Mouse (Mus musculus): ENCODE measurements around the gene Flnc. TPM values are rescaled to one million over a fixed set of nuclear protein-coding genes. Genes with fewer than 3 reads are reported as not detected.
A peak's percentile ranks its signal among the peaks of the same experiment; 100 is the strongest.

The Flnc gene
- polyA plus RNA-seq, 1 experiment from 2014 or later = 6.8 TPM

- Histone ChIP-seq H3K9me3 (ENCODE audit: control insufficient read depth, low read length) (no peaks in the 10 kb centered on the region), H3K27me3 (ENCODE audit: control insufficient read depth, insufficient read depth, low read length) (peaks cover 10% of the 10 kb centered on the region)
- WGBS = under 1% methylated on average over 37 of the region's 49 CpGs
Observed at GRCm38 (mm10) chr6:29395910-29396713, 36.9 kb upstream of the Flnc start, which contains the start of gene Ccdc136. Gene Ccdc136 (plus strand): TSS chr6:29396309.

GRCm38 (mm10) chr6:29396714-29397540 lies 36.1 kb upstream of the Flnc start:
- DNase-seq (ENCODE audit: low spot score) = no peak
- no peaks in the 10 kb centered on the region for H3K9me3 ChIP-seq (ENCODE audit: control insufficient read depth, low read length)
- H3K27me3 ChIP-seq (ENCODE audit: control insufficient read depth, insufficient read depth, low read length) = peaks cover 10% of the 10 kb centered on the region
- peak overlapping the region; percentile 77 for H3K4me2 ChIP-seq (replicated peaks)
- peak overlapping the region; percentile 75 for H3K9ac ChIP-seq
- H3K36me3 ChIP-seq (replicated peaks; ENCODE audit: control insufficient read depth, insufficient read depth) = peaks cover 6% of the 10 kb centered on the region; the same call in 1 of the 2 replicates
- peak overlapping the region; percentile 62 for H3K4me3 ChIP-seq (replicated peaks; ENCODE audit: low read length)
- H3K4me1 ChIP-seq (replicated peaks; ENCODE audit: control insufficient read depth, insufficient read depth, low read length) = peaks cover 14% of the 10 kb centered on the region
- WGBS = 2% methylated on average over 22 of the region's 24 CpGs
- peak overlapping the region; percentile 65 for H3K27ac ChIP-seq
- peak; percentile 67 for ATAC-seq (ENCODE audit: low FRiP score)

More at GRCm38 (mm10) chr6:29395910-29396713, 36.9 kb upstream of the Flnc start, which contains the start of gene Ccdc136:
- Histone ChIP-seq H3K27ac (peak within 1 kb of the TSS; percentile 65), H3K4me1 (replicated peaks; ENCODE audit: control insufficient read depth, insufficient read depth, low read length) (peaks cover 14% of the 10 kb centered on the region), H3K4me3 (replicated peaks; ENCODE audit: low read length) (peak within 1 kb of the TSS; percentile 62), H3K4me2 (replicated peaks) (peak within 1 kb of the TSS; percentile 77), H3K9ac (peak within 1 kb of the TSS; percentile 75), H3K36me3 (replicated peaks; ENCODE audit: control insufficient read depth, insufficient read depth) (peaks cover 6% of the 10 kb centered on the region; the same call in 1 of the 2 replicates)
- DNase-seq (ENCODE audit: low spot score) (peak; percentile 69), ATAC-seq (ENCODE audit: low FRiP score) (peak; percentile 92)

- ATAC-seq (ENCODE audit: low FRiP score) = peak; percentile 54
- peak overlapping the region; percentile 77 for H3K4me2 ChIP-seq (replicated peaks)
- 6% methylated on average over 6 of the region's 6 CpGs for WGBS
Observed at GRCm38 (mm10) chr6:29397575-29397974, 35.5 kb upstream of the Flnc start.

GRCm38 (mm10) chr6:29399851-29400250 lies 33.2 kb upstream of the Flnc start:
- peaks cover 2% of the 10 kb centered on the region for H3K27me3 ChIP-seq (ENCODE audit: control insufficient read depth, insufficient read depth, low read length)
- peaks cover 14% of the 10 kb centered on the region for H3K4me1 ChIP-seq (replicated peaks; ENCODE audit: control insufficient read depth, insufficient read depth, low read length)
- 73% methylated on average over 4 of the region's 4 CpGs for WGBS
- no peaks in the 10 kb centered on the region for H3K9me3 ChIP-seq (ENCODE audit: control insufficient read depth, low read length)
- ATAC-seq (ENCODE audit: low FRiP score) (no peak), DNase-seq (ENCODE audit: low spot score) (no peak)
- no peak overlapping the region for H3K9ac ChIP-seq
- no peak overlapping the region for H3K4me3 ChIP-seq (replicated peaks; ENCODE audit: low read length)
- no peak overlapping the region for H3K4me2 ChIP-seq (replicated peaks)
- no peak overlapping the region for H3K27ac ChIP-seq
- peaks cover 6% of the 10 kb centered on the region; the same call in 1 of the 2 replicates for H3K36me3 ChIP-seq (replicated peaks; ENCODE audit: control insufficient read depth, insufficient read depth)

More at GRCm38 (mm10) chr6:29397575-29397974, 35.5 kb upstream of the Flnc start:
- DNase-seq (ENCODE audit: low spot score) = peak; percentile 40
- H3K9me3 ChIP-seq (ENCODE audit: control insufficient read depth, low read length) = no peaks in the 10 kb centered on the region
- peak overlapping the region; percentile 65 for H3K27ac ChIP-seq
- peak overlapping the region; percentile 75; the same call in 1 of the 2 replicates for H3K9ac ChIP-seq
- peaks cover 6% of the 10 kb centered on the region; the same call in 1 of the 2 replicates for H3K36me3 ChIP-seq (replicated peaks; ENCODE audit: control insufficient read depth, insufficient read depth)
- peaks cover 10% of the 10 kb centered on the region for H3K27me3 ChIP-seq (ENCODE audit: control insufficient read depth, insufficient read depth, low read length)
- peaks cover 14% of the 10 kb centered on the region for H3K4me1 ChIP-seq (replicated peaks; ENCODE audit: control insufficient read depth, insufficient read depth, low read length)
- H3K4me3 ChIP-seq (replicated peaks; ENCODE audit: low read length) = peak overlapping the region; percentile 62

GRCm38 (mm10) chr6:29402693-29403342 lies 30.2 kb upstream of the Flnc start:
- WGBS = 7% methylated on average over 34 of the region's 34 CpGs
- DNase-seq (ENCODE audit: low spot score) (no peak), ATAC-seq (ENCODE audit: low FRiP score) (no peak)

GRCm38 (mm10) chr6:29406412-29406811 lies 26.6 kb upstream of the Flnc start:
- WGBS = 75% methylated on average over 6 of the region's 6 CpGs
- H3K9me3 ChIP-seq (ENCODE audit: control insufficient read depth, low read length) = no peaks in the 10 kb centered on the region
- H3K9ac ChIP-seq = no peak overlapping the region
- H3K4me3 ChIP-seq (replicated peaks; ENCODE audit: low read length) = no peak overlapping the region
- no peak for ATAC-seq (ENCODE audit: low FRiP score)
- no peak overlapping the region for H3K27ac ChIP-seq
- H3K4me2 ChIP-seq (replicated peaks) = no peak overlapping the region
- no peak for DNase-seq (ENCODE audit: low spot score)
- H3K4me1 ChIP-seq (replicated peaks; ENCODE audit: control insufficient read depth, insufficient read depth, low read length) = no peaks in the 10 kb centered on the region
- no peaks in the 10 kb centered on the region; the same call in 1 of the 2 replicates for H3K27me3 ChIP-seq (ENCODE audit: control insufficient read depth, insufficient read depth, low read length)
- H3K36me3 ChIP-seq (replicated peaks; ENCODE audit: control insufficient read depth, insufficient read depth) = peaks cover 30% of the 10 kb centered on the region

More at GRCm38 (mm10) chr6:29402693-29403342, 30.2 kb upstream of the Flnc start:
- no peak overlapping the region for H3K9ac ChIP-seq
- H3K4me2 ChIP-seq (replicated peaks) = no peak overlapping the region
- peaks cover 13% of the 10 kb centered on the region for H3K36me3 ChIP-seq (replicated peaks; ENCODE audit: control insufficient read depth, insufficient read depth)
- H3K4me3 ChIP-seq (replicated peaks; ENCODE audit: low read length) = no peak overlapping the region
- no peaks in the 10 kb centered on the region; the same call in 1 of the 2 replicates for H3K27me3 ChIP-seq (ENCODE audit: control insufficient read depth, insufficient read depth, low read length)
- no peaks in the 10 kb centered on the region for H3K4me1 ChIP-seq (replicated peaks; ENCODE audit: control insufficient read depth, insufficient read depth, low read length)
- H3K9me3 ChIP-seq (ENCODE audit: control insufficient read depth, low read length) = no peaks in the 10 kb centered on the region
- H3K27ac ChIP-seq = no peak overlapping the region

- ATAC-seq (ENCODE audit: low FRiP score) (no peak), DNase-seq (ENCODE audit: low spot score) (no peak)
- H3K27me3 ChIP-seq (ENCODE audit: control insufficient read depth, insufficient read depth, low read length) = no peaks in the 10 kb centered on the region
- no peak overlapping the region for H3K27ac ChIP-seq
- H3K4me2 ChIP-seq (replicated peaks) = no peak overlapping the region
- no peaks in the 10 kb centered on the region for H3K9me3 ChIP-seq (ENCODE audit: control insufficient read depth, low read length)
- 87% methylated on average over 9 of the region's 9 CpGs for WGBS
- no peak overlapping the region for H3K4me3 ChIP-seq (replicated peaks; ENCODE audit: low read length)
- H3K4me1 ChIP-seq (replicated peaks; ENCODE audit: control insufficient read depth, insufficient read depth, low read length) = no peaks in the 10 kb centered on the region
- H3K36me3 ChIP-seq (replicated peaks; ENCODE audit: control insufficient read depth, insufficient read depth) = peaks cover 63% of the 10 kb centered on the region
- no peak overlapping the region for H3K9ac ChIP-seq
Observed at GRCm38 (mm10) chr6:29415446-29415845, 17.6 kb upstream of the Flnc start.

GRCm38 (mm10) chr6:29420596-29420995 lies 12.5 kb upstream of the Flnc start:
- peaks cover 20% of the 10 kb centered on the region for H3K36me3 ChIP-seq (replicated peaks; ENCODE audit: control insufficient read depth, insufficient read depth)
- no peaks in the 10 kb centered on the region for H3K27me3 ChIP-seq (ENCODE audit: control insufficient read depth, insufficient read depth, low read length)

More at GRCm38 (mm10) chr6:29420596-29420995, 12.5 kb upstream of the Flnc start:
- Histone ChIP-seq H3K9me3 (ENCODE audit: control insufficient read depth, low read length) (no peaks in the 10 kb centered on the region), H3K4me2 (replicated peaks) (no peak overlapping the region), H3K4me3 (replicated peaks; ENCODE audit: low read length) (no peak overlapping the region), H3K9ac (no peak overlapping the region), H3K4me1 (replicated peaks; ENCODE audit: control insufficient read depth, insufficient read depth, low read length) (no peaks in the 10 kb centered on the region), H3K27ac (no peak overlapping the region)
- DNase-seq (ENCODE audit: low spot score) (no peak), ATAC-seq (ENCODE audit: low FRiP score) (no peak)
- 94% methylated on average over 2 of the region's 2 CpGs for WGBS

All from hindbrain, embryonic 14.5 days (tissue).